Mouse (Mus musculus) kidney, embryonic 15.5 days (tissue): ENCODE measurements at regions not wholly inside any gene's neighbourhood (a gene's known extent, or its start where the extent isn't known, plus 50 kb on each side); places are given as distances from the start of the nearest gene placed in this dataset.

Source experiments
- ATAC-seq: fragments of 200-750 bp; cut with Nextera tagmentation; replicated peaks from 2 replicates; pipeline ENCODE4 v1.8.0; 2017; ENCODE audit warnings: moderate TSS enrichment; ENCODE audit not compliant: low FRiP score
- H3K27ac ChIP-seq: fragments of 300-500 bp; sonication (generic); 2 replicates; pipeline ENCODE4 v1.5.1; 2015; ENCODE audit warnings: mild to moderate bottlenecking, inconsistent platforms
- H3K27me3 ChIP-seq: fragments of 300-500 bp; sonication (generic); 2 replicates; pipeline ENCODE4 v1.6.1; 2015; ENCODE audit warnings: inconsistent platforms
- H3K36me3 ChIP-seq: fragments of 300-500 bp; sonication (generic); 2 replicates; pipeline ENCODE4 v1.6.1; 2015; ENCODE audit warnings: inconsistent platforms
- H3K4me1 ChIP-seq: fragments of 300-500 bp; sonication (generic); 2 replicates; pipeline ENCODE4 v1.6.1; 2015; ENCODE audit warnings: inconsistent platforms
- H3K4me2 ChIP-seq: fragments of 300-500 bp; sonication (generic); 2 replicates; pipeline ENCODE4 v1.6.1; 2015; ENCODE audit warnings: moderate library complexity, mild to moderate bottlenecking, inconsistent platforms
- H3K4me3 ChIP-seq: fragments of 300-500 bp; sonication (generic); replicated peaks from 2 replicates; pipeline ENCODE4 v1.5.1; 2015; ENCODE audit warnings: mild to moderate bottlenecking, inconsistent platforms
- H3K9ac ChIP-seq: fragments of 300-500 bp; sonication (generic); 2 replicates; pipeline ENCODE4 v1.6.1; 2015; ENCODE audit warnings: mild to moderate bottlenecking, inconsistent platforms
- H3K9me3 ChIP-seq: fragments of 300-500 bp; sonication (generic); replicated peaks from 2 replicates; pipeline ENCODE4 v1.6.1; 2016; ENCODE audit warnings: inconsistent platforms
- WGBS: fragments of 180-500 bp; shearing (Covaris S2); methylation state at CpG from one replicate; pipeline ENCODE4 v1.1.7; 2015; ENCODE audit warnings: mixed read lengths; 5-methylcytosine and 5-hydroxymethylcytosine counted together

DNA sequence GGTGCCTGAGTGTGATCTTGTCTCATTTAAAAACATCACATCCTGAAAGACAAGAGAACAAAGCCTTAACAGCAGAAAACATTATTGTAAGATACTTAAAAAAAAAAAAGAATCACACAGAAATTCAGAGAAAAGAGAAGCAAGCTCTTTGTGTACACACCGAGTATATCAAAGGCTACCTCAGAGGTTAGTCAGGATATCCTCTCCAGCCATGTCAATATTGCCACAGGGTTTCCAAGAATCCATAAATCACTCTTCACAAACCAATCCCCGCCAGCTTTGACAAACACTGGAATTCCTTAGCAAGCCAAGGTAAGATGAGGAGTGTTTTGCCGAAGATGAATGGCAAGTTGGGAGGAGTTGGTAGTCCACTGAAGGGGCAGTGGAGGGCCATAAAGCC is 311.3 kb upstream of the Ldb2 start:
- Histone ChIP-seq H3K4me1 (no peaks in the 10 kb centered on the region), H3K4me2 (no peak overlapping the region), H3K9ac (no peak overlapping the region), H3K36me3 (no peaks in the 10 kb centered on the region), H3K4me3 (no peak overlapping the region), H3K27ac (no peak overlapping the region), H3K9me3 (no peaks in the 10 kb centered on the region), H3K27me3 (no peaks in the 10 kb centered on the region)
- 34% methylated on average over 3 of the region's 3 CpGs for WGBS
- no peak for ATAC-seq

DNA sequence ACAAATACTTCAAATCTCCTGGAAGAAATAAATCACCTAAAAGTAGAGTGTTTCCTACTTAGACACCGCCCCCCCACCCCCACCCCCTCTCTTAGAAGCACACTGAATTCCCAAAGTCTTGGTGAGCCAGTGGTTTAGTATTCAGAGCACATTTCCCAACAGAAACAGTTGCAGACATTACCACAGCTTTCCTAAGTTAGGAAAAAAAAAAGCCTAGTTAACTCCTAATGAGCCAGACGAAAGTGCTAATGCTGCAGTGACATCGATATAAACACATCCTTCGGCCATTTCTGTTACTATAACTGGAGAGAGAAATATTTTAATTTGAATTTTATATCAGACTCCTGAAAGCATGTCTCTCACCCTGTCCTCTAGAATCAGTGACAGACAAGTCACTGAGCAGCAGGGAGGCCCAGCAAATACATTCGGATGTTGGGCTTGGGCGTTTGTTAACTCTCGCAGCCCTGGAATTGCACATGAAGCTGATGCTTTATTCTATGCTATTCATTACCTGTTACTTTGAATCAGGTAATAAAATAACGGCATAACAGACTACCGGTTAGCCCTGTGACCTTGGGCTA is 305.8 kb upstream of the Ldb2 start:
- no peak overlapping the region for H3K9ac ChIP-seq
- H3K4me3 ChIP-seq = no peak overlapping the region
- H3K9me3 ChIP-seq = no peaks in the 10 kb centered on the region
- H3K4me2 ChIP-seq = no peak overlapping the region
- H3K27ac ChIP-seq = no peak overlapping the region
- H3K4me1 ChIP-seq = 0 out of 2 replicates have a peak, but pooled peaks cover 2% of the 10 kb centered on the region
- no peaks in the 10 kb centered on the region for H3K36me3 ChIP-seq
- ATAC-seq = no peak
- H3K27me3 ChIP-seq = no peaks in the 10 kb centered on the region
- 69% methylated on average over 9 of the region's 9 CpGs for WGBS

DNA sequence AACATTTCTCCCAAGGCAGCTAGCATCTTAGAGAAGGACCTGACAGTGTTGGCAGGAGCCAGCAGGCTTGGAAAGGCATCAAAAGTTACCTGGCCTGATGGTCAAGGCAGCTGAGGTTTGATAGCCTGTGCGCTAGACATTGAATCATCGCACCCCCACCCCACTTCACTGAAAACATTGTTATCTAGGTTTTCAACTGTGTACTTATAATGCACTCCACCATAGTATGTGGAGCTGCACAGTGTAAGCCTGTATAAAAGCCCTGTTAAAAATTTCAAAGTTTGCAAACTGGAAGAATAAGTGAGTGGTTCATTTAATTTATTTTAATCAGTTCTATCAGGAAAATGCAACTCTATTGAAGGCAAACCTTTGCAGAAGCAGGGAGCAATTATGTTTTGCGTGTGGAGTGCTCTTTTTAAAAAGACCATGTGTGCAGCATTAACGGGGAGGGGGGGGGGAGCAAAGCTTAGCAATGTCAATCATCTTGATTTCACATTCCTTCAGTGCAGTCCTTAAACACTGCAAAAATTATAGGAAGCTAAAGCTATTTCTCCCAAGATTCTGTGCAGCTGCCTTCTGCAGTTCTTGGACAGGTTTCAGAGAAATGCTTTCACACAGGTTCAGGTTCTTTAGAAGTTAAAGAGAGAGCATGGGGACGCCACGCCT is 304.4 kb upstream of the Ldb2 start:
- WGBS = 77% methylated on average over 6 of the region's 6 CpGs
- H3K36me3 ChIP-seq = no peaks in the 10 kb centered on the region
- no peaks in the 10 kb centered on the region for H3K9me3 ChIP-seq
- no peak overlapping the region for H3K4me2 ChIP-seq
- H3K27me3 ChIP-seq = no peaks in the 10 kb centered on the region
- no peak overlapping the region for H3K4me3 ChIP-seq
- H3K9ac ChIP-seq = no peak overlapping the region
- H3K4me1 ChIP-seq = 0 out of 2 replicates have a peak, but pooled peaks cover 2% of the 10 kb centered on the region
- no peak for ATAC-seq
- H3K27ac ChIP-seq = no peak overlapping the region

DNA sequence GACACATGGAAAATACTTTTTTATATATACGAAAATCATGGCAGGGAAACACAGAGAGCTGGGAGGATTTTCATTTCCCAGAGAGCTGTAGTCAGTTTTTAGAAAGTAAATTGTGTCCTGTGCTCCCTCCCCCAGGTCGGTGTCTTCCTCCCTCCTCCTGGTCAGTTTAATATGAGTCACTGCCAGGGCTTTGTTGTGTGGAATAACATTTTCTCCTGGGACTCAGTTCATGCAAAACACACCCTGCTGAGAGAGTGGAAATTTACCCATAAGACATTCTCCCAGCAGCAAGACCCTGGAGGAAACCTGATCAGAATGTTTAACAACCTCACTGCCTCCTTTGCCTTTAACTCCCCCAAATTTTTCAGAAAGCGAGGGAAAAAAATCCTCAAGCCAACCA is 303.2 kb upstream of the Ldb2 start:
- Histone ChIP-seq H3K4me3 (no peak overlapping the region), H3K9ac (no peak overlapping the region), H3K4me1 (0 out of 2 replicates have a peak, but pooled peaks cover 2% of the 10 kb centered on the region), H3K27ac (no peak overlapping the region; the same call in 1 of the 2 replicates), H3K36me3 (no peaks in the 10 kb centered on the region), H3K9me3 (no peaks in the 10 kb centered on the region), H3K27me3 (no peaks in the 10 kb centered on the region), H3K4me2 (no peak overlapping the region)
- WGBS = 15% methylated on average over 3 of the region's 3 CpGs
- ATAC-seq = peak; percentile 84

DNA sequence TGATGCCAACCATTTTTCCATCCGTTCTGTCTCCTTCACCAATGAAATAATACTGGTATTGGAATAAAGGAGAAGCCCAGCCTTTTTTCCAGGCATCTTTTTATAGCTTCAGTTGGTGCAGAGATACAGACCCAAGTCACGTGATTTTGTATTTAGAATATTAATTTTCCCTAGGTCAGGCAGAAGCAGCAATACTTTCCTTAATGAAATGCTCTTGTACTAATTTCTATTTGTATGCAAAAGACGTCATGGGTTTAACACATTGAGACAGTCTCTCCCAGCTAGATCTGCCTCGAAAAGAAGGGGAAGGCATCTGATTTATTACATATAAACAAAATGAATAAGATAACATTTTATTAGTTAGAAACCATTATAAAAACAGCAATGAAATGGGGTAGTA is 302.3 kb upstream of the Ldb2 start:
- Histone ChIP-seq H3K36me3 (no peaks in the 10 kb centered on the region), H3K4me1 (0 out of 2 replicates have a peak, but pooled peaks cover 2% of the 10 kb centered on the region), H3K27me3 (no peaks in the 10 kb centered on the region), H3K9ac (no peak overlapping the region), H3K27ac (no peak overlapping the region), H3K4me3 (no peak overlapping the region), H3K4me2 (no peak overlapping the region), H3K9me3 (no peaks in the 10 kb centered on the region)
- no peak for ATAC-seq
- WGBS = 41% methylated on average over 4 of the region's 4 CpGs

DNA sequence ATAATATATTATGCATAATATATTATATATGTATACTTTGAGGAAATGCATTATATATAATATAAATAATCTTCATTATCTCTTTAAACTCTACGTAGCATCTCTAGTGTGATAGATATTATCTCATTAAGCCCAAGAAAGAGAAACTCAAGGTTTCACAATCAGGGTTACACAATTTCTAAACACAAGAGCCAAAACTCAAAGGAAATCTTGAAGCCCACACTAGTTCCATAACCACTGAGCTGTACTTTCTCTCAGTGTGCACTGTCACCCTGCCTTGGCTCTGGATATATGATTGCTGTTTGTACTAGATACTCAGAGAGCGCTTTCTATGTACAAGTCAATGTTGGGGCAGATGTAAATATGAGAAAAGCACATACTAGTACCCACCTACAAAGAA is 299.6 kb upstream of the Ldb2 start:
- 0 out of 2 replicates have a peak, but pooled peaks cover 2% of the 10 kb centered on the region for H3K4me1 ChIP-seq
- no peaks in the 10 kb centered on the region for H3K27me3 ChIP-seq
- H3K9ac ChIP-seq = no peak overlapping the region
- no peaks in the 10 kb centered on the region for H3K36me3 ChIP-seq
- 94% methylated on average over 2 of the region's 2 CpGs for WGBS
- ATAC-seq = no peak
- H3K27ac ChIP-seq = no peak overlapping the region
- no peak overlapping the region for H3K4me2 ChIP-seq
- H3K4me3 ChIP-seq = no peak overlapping the region
- H3K9me3 ChIP-seq = no peaks in the 10 kb centered on the region

DNA sequence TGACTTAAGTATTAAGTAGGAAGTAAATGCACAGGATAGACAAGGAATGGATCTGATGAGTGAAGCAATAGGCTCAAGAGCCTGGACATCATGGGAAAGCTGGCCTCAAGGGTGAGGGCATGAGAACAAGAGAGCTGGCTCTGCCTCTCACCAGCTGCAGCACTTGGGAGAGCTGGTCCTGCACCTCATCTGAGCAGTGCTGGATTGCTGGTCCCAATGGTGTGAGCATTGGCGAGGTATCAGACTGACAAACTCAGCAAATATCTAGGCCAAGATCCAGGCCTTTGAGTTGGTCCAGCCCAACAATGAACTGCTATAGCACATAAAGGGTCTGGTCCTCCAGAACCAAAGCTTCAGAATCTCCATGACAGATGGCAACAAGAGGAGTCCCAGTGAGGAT is 298.5 kb upstream of the Ldb2 start:
- no peak overlapping the region for H3K4me2 ChIP-seq
- no peak overlapping the region for H3K27ac ChIP-seq
- no peaks in the 10 kb centered on the region for H3K9me3 ChIP-seq
- ATAC-seq = no peak
- H3K9ac ChIP-seq = no peak overlapping the region
- H3K4me1 ChIP-seq = 0 out of 2 replicates have a peak, but pooled peaks cover 2% of the 10 kb centered on the region
- H3K4me3 ChIP-seq = no peak overlapping the region
- no peaks in the 10 kb centered on the region for H3K36me3 ChIP-seq
- WGBS = 81% methylated on average over 1 of the region's 1 CpGs
- H3K27me3 ChIP-seq = no peaks in the 10 kb centered on the region

DNA sequence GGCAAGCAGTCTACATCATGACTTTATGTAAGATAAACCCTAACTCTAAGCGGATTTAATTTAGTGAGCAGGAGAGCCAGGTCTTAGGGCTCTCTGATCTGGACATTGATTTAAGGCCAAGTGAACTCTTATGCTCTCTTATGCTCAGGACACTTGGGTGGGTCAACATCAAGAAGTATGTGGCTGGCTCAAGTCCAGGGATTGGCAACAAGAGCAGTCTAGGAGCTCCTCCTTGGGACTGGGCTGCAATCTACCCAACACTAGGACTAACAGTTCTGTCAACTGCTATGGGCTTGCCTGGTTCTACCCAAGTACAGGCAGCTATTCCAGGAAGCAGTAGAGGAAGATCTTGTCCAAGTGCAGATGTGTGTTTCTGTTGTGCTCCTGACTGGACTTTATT is 285.3 kb upstream of the Ldb2 start:
- no peaks in the 10 kb centered on the region for H3K4me1 ChIP-seq
- H3K9me3 ChIP-seq = no peaks in the 10 kb centered on the region
- no peaks in the 10 kb centered on the region for H3K36me3 ChIP-seq
- H3K4me3 ChIP-seq = no peak overlapping the region
- no peaks in the 10 kb centered on the region for H3K27me3 ChIP-seq
- H3K27ac ChIP-seq = no peak overlapping the region
- no peak for ATAC-seq
- no peak overlapping the region for H3K4me2 ChIP-seq
- H3K9ac ChIP-seq = no peak overlapping the region
- 42% methylated on average over 1 of the region's 1 CpGs for WGBS

DNA sequence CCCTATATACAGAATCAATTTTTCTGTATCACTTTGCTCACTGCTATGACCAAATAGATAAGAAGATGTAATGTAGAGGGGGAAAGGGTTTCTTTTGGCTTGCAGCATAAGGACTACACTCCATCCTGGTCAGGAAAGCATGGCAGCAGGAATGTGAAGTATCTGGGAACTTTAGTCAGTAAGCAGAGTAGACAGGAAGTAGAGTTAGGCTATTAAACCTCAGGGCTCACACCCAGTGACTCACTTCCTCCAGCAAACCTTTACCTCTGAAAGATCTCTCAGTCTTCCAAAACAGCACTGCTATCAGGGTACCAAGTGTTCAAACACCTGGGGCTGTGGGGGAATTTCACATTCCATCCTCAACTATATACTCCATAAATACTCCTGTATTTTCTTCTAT is 283.1 kb upstream of the Ldb2 start:
- no peaks in the 10 kb centered on the region for H3K36me3 ChIP-seq
- no peaks in the 10 kb centered on the region for H3K9me3 ChIP-seq
- no peak overlapping the region for H3K4me3 ChIP-seq

DNA sequence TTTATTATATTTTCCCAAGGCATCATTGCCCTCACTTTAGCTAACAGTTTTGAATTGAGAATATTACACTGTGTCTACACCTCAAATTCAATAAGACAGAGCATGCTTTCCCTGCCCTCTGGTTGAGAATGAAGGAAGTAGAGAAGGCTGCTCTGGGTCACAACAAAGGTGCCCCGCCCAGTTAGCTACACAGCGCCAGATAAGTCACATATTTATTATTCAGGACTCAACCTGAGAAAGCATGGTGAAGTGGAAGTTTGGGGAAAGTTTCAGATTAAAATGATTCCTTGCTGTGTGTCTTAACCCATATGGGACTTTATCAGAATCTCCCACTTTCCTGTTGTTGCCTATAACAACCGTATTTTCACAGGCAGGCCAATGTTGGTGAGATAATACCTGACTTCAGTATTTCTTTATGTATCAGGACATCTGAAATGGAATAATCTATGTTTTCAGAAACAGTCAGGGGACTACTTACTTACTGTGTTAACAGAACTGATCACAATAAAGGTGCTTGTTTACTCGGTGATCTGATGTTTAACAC is 276.9 kb upstream of the Ldb2 start:
- H3K27ac ChIP-seq = no peak overlapping the region
- no peaks in the 10 kb centered on the region for H3K27me3 ChIP-seq
- no peaks in the 10 kb centered on the region for H3K4me1 ChIP-seq
- no peaks in the 10 kb centered on the region for H3K9me3 ChIP-seq
- 84% methylated on average over 4 of the region's 4 CpGs for WGBS
- H3K4me2 ChIP-seq = no peak overlapping the region
- H3K4me3 ChIP-seq = no peak overlapping the region
- H3K36me3 ChIP-seq = no peaks in the 10 kb centered on the region
- no peak overlapping the region for H3K9ac ChIP-seq
- no peak for ATAC-seq

More for the DNA sequence above, 283.1 kb upstream of the Ldb2 start:
- Histone ChIP-seq H3K9ac (no peak overlapping the region), H3K27me3 (no peaks in the 10 kb centered on the region), H3K27ac (no peak overlapping the region), H3K4me1 (no peaks in the 10 kb centered on the region), H3K4me2 (no peak overlapping the region)
- ATAC-seq = no peak

DNA sequence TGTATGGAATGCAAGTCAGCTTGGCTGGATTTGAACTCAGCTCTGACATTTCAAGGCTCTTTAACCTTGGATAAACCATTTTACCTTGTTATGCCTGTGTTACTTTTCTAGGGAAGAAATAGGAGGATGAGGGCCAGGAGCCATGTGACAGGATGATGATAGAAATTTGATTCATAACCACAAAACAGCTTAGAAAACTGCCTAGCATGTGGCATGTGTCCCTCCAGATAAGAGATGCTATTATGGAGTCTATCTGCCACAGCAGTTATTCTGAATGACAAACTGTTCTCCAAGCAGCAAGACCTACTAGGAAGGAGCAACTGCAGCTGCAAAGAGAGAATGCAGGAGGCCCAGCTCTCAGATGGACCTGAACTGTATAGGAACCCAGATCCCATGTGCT is 275.7 kb upstream of the Ldb2 start:
- ATAC-seq = no peak

DNA sequence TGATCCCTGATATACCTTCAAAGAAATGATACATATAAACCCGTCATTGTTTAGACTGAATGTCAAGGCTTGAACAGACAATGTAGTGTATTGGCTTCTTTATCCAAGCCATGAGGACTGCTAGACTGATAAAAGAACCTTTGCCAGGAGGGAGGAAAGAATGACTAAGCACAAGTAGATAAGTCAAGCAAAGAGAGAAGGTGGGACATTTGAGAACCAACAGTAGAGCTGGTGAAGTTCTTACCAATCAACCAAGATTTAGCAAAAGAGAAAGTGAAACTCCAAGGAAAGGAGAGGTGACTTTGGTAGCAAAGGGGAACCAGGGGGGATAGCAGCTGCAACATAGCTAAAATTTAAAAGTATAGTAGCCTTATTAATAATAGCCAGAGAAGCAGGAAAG is 273.0 kb upstream of the Ldb2 start:
- H3K27ac ChIP-seq = no peak overlapping the region

More for the DNA sequence above, 275.7 kb upstream of the Ldb2 start:
- Histone ChIP-seq H3K4me3 (no peak overlapping the region), H3K4me2 (no peak overlapping the region), H3K9me3 (no peaks in the 10 kb centered on the region), H3K36me3 (no peaks in the 10 kb centered on the region), H3K27me3 (no peaks in the 10 kb centered on the region), H3K4me1 (no peaks in the 10 kb centered on the region), H3K9ac (no peak overlapping the region), H3K27ac (no peak overlapping the region)

More for the DNA sequence above, 273.0 kb upstream of the Ldb2 start:
- H3K27me3 ChIP-seq = no peaks in the 10 kb centered on the region
- H3K9me3 ChIP-seq = no peaks in the 10 kb centered on the region
- no peaks in the 10 kb centered on the region for H3K4me1 ChIP-seq
- H3K9ac ChIP-seq = no peak overlapping the region
- no peak for ATAC-seq
- H3K4me3 ChIP-seq = no peak overlapping the region
- H3K4me2 ChIP-seq = no peak overlapping the region
- no peaks in the 10 kb centered on the region for H3K36me3 ChIP-seq
- WGBS = 95% methylated on average over 1 of the region's 1 CpGs
